Mouse (Mus musculus): ENCODE data around the gene Stx11. TPM values are rescaled to one million over a fixed set of nuclear protein-coding genes. Genes with fewer than 3 reads are reported as not detected.
"Not testable (repeated sequence)": the region's sequence is repeated elsewhere in the genome, so short reads cannot be mapped to it uniquely, and the experiment has no call there.

Gene Stx11
- polyA plus RNA-seq, 1 experiment from 2014 or later, result 1.8 TPM

DNA sequence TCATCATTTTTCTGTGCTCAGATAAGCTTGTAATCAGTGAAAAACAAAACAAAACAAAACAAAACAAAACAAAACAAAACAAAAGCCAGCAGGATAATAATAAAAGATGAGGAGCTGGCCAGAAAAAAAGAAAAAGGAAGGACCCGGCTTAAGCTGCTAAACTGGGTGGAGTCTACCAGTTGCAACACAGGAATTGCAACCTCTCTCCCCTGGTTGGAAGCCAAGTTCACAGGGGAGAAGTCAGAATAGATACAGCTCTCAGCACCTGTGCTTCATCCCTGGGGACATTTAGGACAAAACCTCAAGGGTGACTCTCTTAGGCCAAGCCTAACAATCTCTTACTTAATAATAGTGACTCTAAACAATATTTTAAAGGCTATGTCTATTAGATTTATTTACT lies 8.3 kb downstream of the Stx11 start:
- Histone ChIP-seq H3K27ac (no peak overlapping the region), H3K36me3 (no peaks in the 10 kb centered on the region), H3K4me3 (replicated peaks) (no peak overlapping the region), H3K27me3 (no peaks in the 10 kb centered on the region), H3K9me3 (no peaks in the 10 kb centered on the region), H3K4me1 (replicated peaks) (no peaks in the 10 kb centered on the region), H3K4me2 (no peak overlapping the region), H3K9ac (replicated peaks) (no peak overlapping the region)
- 59% methylated on average over 1 of the region's 1 CpGs for WGBS
- no peak for ATAC-seq (ENCODE audit: insufficient number of reproducible peaks, insufficient read depth, low FRiP score, low TSS enrichment, low read depth)

DNA sequence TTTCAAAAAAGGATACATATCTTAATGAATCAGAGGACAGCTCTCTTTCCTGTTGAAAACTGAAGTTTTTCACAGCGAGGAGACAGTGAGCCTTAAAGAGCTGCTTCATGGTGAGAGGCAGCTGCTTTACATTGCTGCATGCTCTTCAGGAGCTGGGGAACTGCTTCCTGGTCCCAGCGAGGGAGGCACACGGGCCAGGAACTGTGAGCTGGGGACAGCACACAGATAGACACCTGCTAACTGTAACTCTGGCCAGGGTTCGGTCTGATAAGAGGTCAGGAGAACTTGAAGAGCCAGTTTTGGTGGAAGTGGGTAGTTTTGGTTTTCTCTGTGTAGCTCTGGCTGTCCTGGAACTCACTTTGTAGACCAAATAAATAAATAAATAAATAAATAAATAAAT lies 12.7 kb downstream of the Stx11 start:
- H3K9me3 ChIP-seq; ATAC-seq (ENCODE audit: insufficient number of reproducible peaks, insufficient read depth, low FRiP score, low TSS enrichment, low read depth); H3K4me1 ChIP-seq (replicated peaks); H3K9ac ChIP-seq (replicated peaks); H3K36me3 ChIP-seq; H3K27ac ChIP-seq; H3K4me2 ChIP-seq; H3K27me3 ChIP-seq; H3K4me3 ChIP-seq (replicated peaks): not testable (repeated sequence)
- WGBS, result 51% methylated on average over 4 of the region's 4 CpGs

DNA sequence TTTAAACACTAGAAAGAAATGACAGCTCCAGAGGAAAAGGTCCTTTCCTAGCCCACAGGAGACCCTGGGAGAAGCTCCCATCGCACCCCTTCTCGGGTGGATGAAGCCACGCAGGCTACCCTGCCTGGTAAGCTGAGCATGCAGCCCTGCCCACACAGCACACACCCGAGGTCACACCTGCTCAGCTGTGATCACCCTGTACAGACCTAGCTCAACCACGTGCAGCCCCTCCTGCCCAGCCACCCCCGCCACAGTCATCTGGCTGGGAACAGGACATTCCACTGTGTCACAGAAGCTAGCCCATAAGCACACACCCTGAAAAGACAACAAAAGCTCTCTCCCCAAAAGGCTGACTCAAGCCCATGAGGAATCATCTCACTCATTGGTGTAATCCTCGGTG lies 14.8 kb downstream of the Stx11 start:
- H3K9me3 ChIP-seq, result no peaks in the 10 kb centered on the region
- no peak overlapping the region for H3K4me2 ChIP-seq
- H3K36me3 ChIP-seq, result no peaks in the 10 kb centered on the region
- no peak overlapping the region for H3K4me3 ChIP-seq (replicated peaks)
- H3K27me3 ChIP-seq, result peaks cover 1% of the 10 kb centered on the region; the same call in 1 of the 2 replicates
- no peak overlapping the region for H3K9ac ChIP-seq (replicated peaks)
- 65% methylated on average over 7 of the region's 7 CpGs for WGBS
- no peak overlapping the region for H3K27ac ChIP-seq
- no peaks in the 10 kb centered on the region for H3K4me1 ChIP-seq (replicated peaks)
- no peak for ATAC-seq (ENCODE audit: insufficient number of reproducible peaks, insufficient read depth, low FRiP score, low TSS enrichment, low read depth)

DNA sequence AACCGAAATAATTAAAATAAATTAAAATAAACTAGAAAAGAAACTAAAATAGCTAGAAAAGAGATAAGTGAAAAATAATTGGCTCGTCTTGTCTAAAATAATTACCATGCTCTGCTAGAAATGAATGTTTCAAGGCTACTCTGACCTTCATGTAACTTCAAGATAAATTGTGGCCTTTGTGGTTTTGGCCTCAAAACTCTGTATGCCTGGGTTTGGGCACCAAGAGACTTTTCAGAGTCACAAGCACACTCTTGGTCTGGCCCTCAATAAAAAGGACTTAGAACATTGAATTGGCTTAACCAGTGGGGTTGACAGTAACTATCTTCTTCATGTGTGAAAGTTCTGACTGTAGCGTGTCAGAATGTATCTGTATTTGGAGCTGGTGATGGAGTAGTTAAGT lies 16.5 kb downstream of the Stx11 start:
- no peak overlapping the region for H3K9ac ChIP-seq (replicated peaks)
- H3K4me2 ChIP-seq, result no peak overlapping the region
- 89% methylated on average over 3 of the region's 3 CpGs for WGBS
- H3K4me1 ChIP-seq (replicated peaks), result no peaks in the 10 kb centered on the region
- peaks cover 14% of the 10 kb centered on the region for H3K27me3 ChIP-seq
- no peaks in the 10 kb centered on the region for H3K36me3 ChIP-seq
- no peak overlapping the region for H3K27ac ChIP-seq
- H3K4me3 ChIP-seq (replicated peaks), result no peak overlapping the region
- no peak for ATAC-seq (ENCODE audit: insufficient number of reproducible peaks, insufficient read depth, low FRiP score, low TSS enrichment, low read depth)
- H3K9me3 ChIP-seq, result no peaks in the 10 kb centered on the region

DNA sequence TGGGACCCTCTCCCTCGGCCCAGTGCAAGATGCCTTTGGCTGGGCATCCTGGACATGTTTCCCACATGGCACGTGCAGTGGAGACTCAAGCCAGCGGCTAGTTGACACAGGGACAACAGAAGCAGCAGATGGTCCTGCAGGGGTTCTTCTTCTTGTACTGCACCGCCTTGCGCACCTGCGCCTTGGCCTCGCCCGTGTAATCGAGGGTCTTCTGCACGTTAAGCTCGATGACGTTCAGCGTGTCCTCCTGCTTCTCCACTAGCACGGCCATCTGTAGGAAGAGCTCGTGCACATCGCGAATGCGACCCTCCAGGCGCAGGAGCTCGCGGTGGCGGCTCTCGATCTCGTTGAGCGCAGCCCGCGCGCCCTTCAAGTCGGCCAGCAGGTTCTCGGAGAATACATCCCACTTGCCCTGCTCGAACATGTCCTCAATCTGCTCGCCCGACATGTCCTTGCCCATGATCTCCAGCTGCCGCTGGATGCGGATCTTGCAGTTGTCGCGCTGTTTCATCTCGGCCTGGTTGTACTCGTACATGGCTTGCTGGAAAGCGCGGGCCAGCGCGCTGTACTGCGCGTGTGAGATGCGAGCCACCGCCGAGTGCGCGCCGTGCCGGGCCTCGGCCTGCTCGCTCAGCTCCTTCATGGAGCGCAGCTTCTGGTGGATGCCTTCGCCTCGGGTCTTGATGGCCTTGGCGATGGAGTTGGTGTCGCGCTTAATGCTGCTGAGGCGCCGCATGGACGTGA lies 22.9 kb downstream of the Stx11 start:
- Histone ChIP-seq H3K27ac (no peak overlapping the region), H3K9me3 (no peaks in the 10 kb centered on the region), H3K27me3 (peaks cover 47% of the 10 kb centered on the region), H3K4me3 (replicated peaks) (peak overlapping the region; percentile 46), H3K36me3 (no peaks in the 10 kb centered on the region), H3K4me1 (replicated peaks) (peaks cover 4% of the 10 kb centered on the region), H3K4me2 (peak overlapping the region; percentile 71), H3K9ac (replicated peaks) (peak overlapping the region; percentile 45)
- peak; percentile 68; the same call in 1 of the 2 replicates for ATAC-seq (ENCODE audit: insufficient number of reproducible peaks, insufficient read depth, low FRiP score, low TSS enrichment, low read depth)
- WGBS, result 14% methylated on average over 63 of the region's 63 CpGs

DNA sequence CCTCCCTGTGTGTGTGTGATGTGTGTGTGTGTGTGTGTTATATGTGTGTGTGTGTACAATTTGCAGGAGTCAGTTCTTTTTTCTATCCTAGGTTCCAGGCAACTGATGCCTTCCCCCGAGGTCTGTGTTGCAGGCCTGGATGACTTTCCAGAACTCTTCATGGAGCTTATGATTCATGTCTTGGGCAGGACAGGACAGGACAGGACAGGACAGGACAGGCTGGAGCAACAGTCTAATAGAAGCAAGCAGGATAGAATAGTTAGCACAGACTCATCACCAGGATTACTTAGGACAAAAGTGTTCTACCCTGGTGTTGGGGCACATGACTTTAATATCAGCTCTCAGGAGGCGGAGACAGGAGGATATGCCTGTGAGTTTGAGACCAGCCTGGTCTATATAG lies 25.3 kb downstream of the Stx11 start:
- 83% methylated on average over 2 of the region's 2 CpGs for WGBS
- H3K9ac ChIP-seq (replicated peaks), result no peak overlapping the region
- no peak overlapping the region for H3K4me2 ChIP-seq
- no peaks in the 10 kb centered on the region for H3K36me3 ChIP-seq
- peaks cover 4% of the 10 kb centered on the region for H3K4me1 ChIP-seq (replicated peaks)
- no peaks in the 10 kb centered on the region for H3K9me3 ChIP-seq
- H3K27ac ChIP-seq, result no peak overlapping the region
- peaks cover 40% of the 10 kb centered on the region for H3K27me3 ChIP-seq
- ATAC-seq (ENCODE audit: insufficient number of reproducible peaks, insufficient read depth, low FRiP score, low TSS enrichment, low read depth), result no peak
- H3K4me3 ChIP-seq (replicated peaks), result no peak overlapping the region

DNA sequence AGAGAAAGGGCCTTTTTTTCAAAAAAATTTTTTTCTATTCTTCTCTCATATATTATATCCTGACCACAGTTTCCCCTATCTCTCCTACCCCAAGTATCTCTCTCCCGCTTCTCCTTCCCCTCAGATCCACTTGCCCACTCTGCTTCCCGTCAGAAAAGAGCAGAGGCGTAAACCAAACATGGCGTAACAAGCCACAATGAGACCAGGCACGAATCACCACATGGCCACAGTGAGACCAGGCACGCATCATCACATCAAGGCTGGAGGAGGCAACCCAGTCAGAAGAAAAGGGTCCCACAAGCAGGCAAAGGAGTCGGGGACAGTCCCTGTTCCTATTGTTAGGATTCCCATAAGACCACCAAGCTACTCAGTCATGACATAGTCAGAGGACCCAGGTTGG lies 28.0 kb downstream of the Stx11 start:
- no peak overlapping the region for H3K27ac ChIP-seq
- no peak for ATAC-seq (ENCODE audit: insufficient number of reproducible peaks, insufficient read depth, low FRiP score, low TSS enrichment, low read depth)
- no peak overlapping the region for H3K4me3 ChIP-seq (replicated peaks)
- no peak overlapping the region for H3K9ac ChIP-seq (replicated peaks)
- H3K9me3 ChIP-seq, result no peaks in the 10 kb centered on the region
- H3K4me2 ChIP-seq, result no peak overlapping the region
- H3K36me3 ChIP-seq, result no peaks in the 10 kb centered on the region
- WGBS, result 89% methylated on average over 7 of the region's 7 CpGs
- H3K27me3 ChIP-seq, result peaks cover 19% of the 10 kb centered on the region
- H3K4me1 ChIP-seq (replicated peaks), result peaks cover 7% of the 10 kb centered on the region

DNA sequence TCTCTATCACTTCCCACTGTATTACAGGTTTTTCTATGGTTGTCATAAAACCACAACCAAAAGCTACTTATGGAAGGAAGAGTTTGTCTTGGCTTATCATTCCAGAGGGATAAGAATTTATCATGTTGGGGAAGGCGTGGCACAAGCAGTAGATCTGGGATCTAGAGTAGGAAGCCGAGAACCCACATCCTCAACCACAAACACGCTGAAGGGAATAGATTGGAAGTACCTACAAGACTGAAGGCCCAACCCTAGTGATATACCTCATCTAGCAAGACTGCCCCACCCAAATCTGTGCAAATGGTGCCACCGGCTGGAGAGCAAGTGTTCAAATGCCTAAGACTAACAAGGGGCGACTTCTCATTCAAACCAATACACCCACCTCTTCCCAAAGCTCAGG lies 28.5 kb downstream of the Stx11 start:
- Histone ChIP-seq H3K4me1 (replicated peaks) (0 out of 2 replicates have a peak, but pooled peaks cover 5% of the 10 kb centered on the region), H3K9me3 (no peaks in the 10 kb centered on the region), H3K4me2 (no peak overlapping the region), H3K27me3 (peaks cover 14% of the 10 kb centered on the region), H3K27ac (no peak overlapping the region), H3K4me3 (replicated peaks) (no peak overlapping the region), H3K36me3 (no peaks in the 10 kb centered on the region), H3K9ac (replicated peaks) (no peak overlapping the region)
- ATAC-seq (ENCODE audit: insufficient number of reproducible peaks, insufficient read depth, low FRiP score, low TSS enrichment, low read depth), result no peak
- WGBS, result 92% methylated on average over 5 of the region's 5 CpGs

DNA sequence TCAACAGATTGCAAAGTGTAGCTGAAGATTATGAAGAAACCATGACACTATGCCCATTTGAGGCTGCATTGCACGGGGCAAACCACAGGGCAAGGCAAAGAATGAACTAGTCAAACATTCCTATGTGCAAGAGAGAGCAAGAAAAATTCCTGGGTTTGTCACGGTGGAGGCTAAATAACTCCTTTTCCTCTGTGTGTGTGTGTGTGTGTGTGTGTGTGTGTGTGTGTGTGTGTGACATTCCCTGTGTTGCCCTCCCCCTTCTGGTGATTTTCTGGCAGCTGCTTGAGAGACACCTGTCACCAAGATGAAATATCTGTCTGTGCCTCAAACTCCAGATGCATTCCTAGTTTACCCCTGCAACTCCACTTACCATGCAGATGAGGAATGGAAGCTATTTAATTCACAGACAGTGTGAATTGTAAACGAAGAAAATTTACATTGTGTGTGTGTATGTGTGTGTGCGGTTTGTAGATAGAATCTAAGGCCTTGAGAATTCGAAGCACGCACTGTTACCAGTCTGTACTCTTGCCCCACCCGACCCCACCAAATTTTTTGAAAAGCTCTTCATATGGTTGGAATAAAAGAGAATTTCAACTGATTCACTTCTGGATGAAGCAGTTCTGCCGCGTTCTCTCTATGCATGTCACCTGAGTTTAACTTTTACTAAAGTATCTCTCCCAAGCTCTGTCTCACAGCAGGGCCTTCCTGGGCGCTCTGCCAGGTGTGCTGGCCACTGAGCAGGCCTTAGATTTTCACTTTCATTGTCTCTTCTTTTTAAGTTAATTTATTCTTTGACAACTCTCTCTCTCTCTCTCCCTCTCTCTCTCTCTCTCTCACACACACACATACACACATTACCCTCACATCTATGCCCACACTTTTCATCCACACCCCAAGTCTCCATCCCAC lies 32.4 kb downstream of the Stx11 start:
- Histone ChIP-seq H3K36me3 (no peaks in the 10 kb centered on the region), H3K9me3 (no peaks in the 10 kb centered on the region), H3K27ac (no peak overlapping the region), H3K4me3 (replicated peaks) (no peak overlapping the region), H3K4me2 (no peak overlapping the region), H3K4me1 (replicated peaks) (0 out of 2 replicates have a peak, but pooled peaks cover 7% of the 10 kb centered on the region), H3K9ac (replicated peaks) (no peak overlapping the region), H3K27me3 (no peaks in the 10 kb centered on the region)
- no peak for ATAC-seq (ENCODE audit: insufficient number of reproducible peaks, insufficient read depth, low FRiP score, low TSS enrichment, low read depth)
- WGBS, result 61% methylated on average over 10 of the region's 10 CpGs

DNA sequence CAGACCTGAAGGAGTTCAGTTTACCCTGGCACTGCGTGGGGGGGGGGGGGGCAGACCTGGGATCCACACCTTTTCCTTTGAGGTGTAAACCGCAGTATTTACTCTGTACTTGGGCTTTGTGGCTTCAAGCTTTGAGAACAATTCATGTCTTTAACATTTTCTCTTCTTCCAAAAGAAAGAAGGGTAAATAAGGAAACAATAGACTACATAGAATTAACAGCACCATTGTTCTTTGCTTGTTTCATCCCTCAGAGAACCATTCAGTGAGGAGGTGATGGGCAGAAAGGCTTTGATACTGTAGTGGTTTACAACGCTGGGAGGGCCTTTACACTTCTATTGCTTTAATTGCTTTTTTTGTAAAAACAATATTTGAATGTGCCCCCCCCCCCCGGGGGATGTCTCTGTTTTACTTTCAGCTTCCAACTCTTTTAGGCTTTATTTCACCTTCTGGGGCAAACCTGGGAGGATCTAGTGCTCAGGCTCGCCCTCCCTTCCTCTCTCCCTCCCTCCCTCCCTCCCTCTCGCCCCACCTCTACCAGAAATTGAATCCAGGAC lies 33.7 kb downstream of the Stx11 start:
- 31% methylated on average over 6 of the region's 6 CpGs for WGBS
- Histone ChIP-seq H3K27ac (no peak overlapping the region), H3K36me3 (no peaks in the 10 kb centered on the region), H3K9ac (replicated peaks) (no peak overlapping the region), H3K4me3 (replicated peaks) (no peak overlapping the region), H3K4me1 (replicated peaks) (0 out of 2 replicates have a peak, but pooled peaks cover 7% of the 10 kb centered on the region), H3K9me3 (no peaks in the 10 kb centered on the region), H3K27me3 (no peaks in the 10 kb centered on the region), H3K4me2 (no peak overlapping the region)
- ATAC-seq (ENCODE audit: insufficient number of reproducible peaks, insufficient read depth, low FRiP score, low TSS enrichment, low read depth), result no peak

DNA sequence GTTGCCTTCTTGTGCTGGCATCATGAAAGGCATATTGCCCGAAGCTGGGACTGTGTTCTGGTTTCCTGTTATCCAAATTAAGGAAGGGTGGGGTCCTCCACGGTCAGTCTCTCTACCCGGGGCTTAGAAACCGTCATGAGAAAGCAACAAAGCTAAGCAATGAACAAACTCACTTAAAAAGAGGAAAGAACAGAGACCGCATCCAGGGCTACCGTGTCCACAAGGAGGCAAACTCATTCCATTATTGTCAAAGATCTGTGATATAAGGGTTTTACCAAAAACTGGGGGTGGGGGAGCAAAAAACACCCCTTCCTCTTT lies 34.3 kb downstream of the Stx11 start:
- no peak overlapping the region for H3K4me3 ChIP-seq (replicated peaks)
- WGBS, result 65% methylated on average over 6 of the region's 6 CpGs
- H3K4me2 ChIP-seq, result no peak overlapping the region
- no peaks in the 10 kb centered on the region for H3K36me3 ChIP-seq
- no peak overlapping the region for H3K27ac ChIP-seq
- no peak overlapping the region for H3K9ac ChIP-seq (replicated peaks)
- H3K27me3 ChIP-seq, result no peaks in the 10 kb centered on the region
- no peak for ATAC-seq (ENCODE audit: insufficient number of reproducible peaks, insufficient read depth, low FRiP score, low TSS enrichment, low read depth)
- H3K9me3 ChIP-seq, result 0 out of 2 replicates have a peak, but pooled peaks cover 4% of the 10 kb centered on the region
- 0 out of 2 replicates have a peak, but pooled peaks cover 7% of the 10 kb centered on the region for H3K4me1 ChIP-seq (replicated peaks)
